Comparison of ENCODE assay signal across 8 mouse cellular contexts in genomic region chr5:123525281-123525680, GRCm38 (mm10). TPM values are rescaled to one million over a fixed set of nuclear protein-coding genes. Genes with fewer than 3 reads are reported as not detected.
DNase-seq lines count a peak whose midpoint lies in the region; ATAC-seq and TF ChIP-seq lines count a peak whose summit lies in the region.

Gene Gm49027 (minus strand): TSS chr5:123525488.

- H3K4me2 ChIP-seq in limb, embryonic 13.5 days (replicated peaks), result peak within 1 kb of the TSS; percentile 96

- no peaks in the 10 kb centered on the region for H3K9me3 ChIP-seq in limb, embryonic 13.5 days

- no peak for TF ChIP-seq POLR2A in lung, adult 2 months (IDR thresholded peaks at IDR 0.05; ENCODE audit: borderline replicate concordance, extremely low read depth, low read depth, low read length)
- no peak for TF ChIP-seq POLR2A in embryonic fibroblast, embryonic 13.5 days (IDR thresholded peaks at IDR 0.05; ENCODE audit: low read depth, low read length)
- no peak for TF ChIP-seq POLR2A in olfactory bulb, adult 2 months (IDR thresholded peaks at IDR 0.05; ENCODE audit: insufficient read depth, low read depth, low read length)

- no peak for DNase-seq in adrenal gland, postnatal 25 days
- DNase-seq in adrenal gland, adult 8-10 months, result no peak
- no peak for DNase-seq in lung, adult 2 months
- DNase-seq in lung, postnatal 4 days, result no peak
- DNase-seq in Muller cell, postnatal 12 days (ENCODE audit: inconsistent ontology term), result no peak

- no peak for TF ChIP-seq CTCF in lung, adult 2 months (IDR thresholded peaks at IDR 0.05; ENCODE audit: insufficient read depth, low read length)
- TF ChIP-seq CTCF in embryonic fibroblast, embryonic 13.5 days (IDR thresholded peaks at IDR 0.05; ENCODE audit: borderline replicate concordance, insufficient read depth, low read length), result no peak
- no peak for TF ChIP-seq CTCF in olfactory bulb, adult 2 months (IDR thresholded peaks at IDR 0.05; ENCODE audit: insufficient read depth, low read depth, low read length)

- no peak within 1 kb of the TSS for H3K9ac ChIP-seq in limb, embryonic 13.5 days

- no peak for ATAC-seq in limb, embryonic 13.5 days (ENCODE audit: low FRiP score, low read depth)

- H3K27me3 ChIP-seq in limb, embryonic 13.5 days, result no peaks in the 10 kb centered on the region

- H3K4me3 ChIP-seq in lung, adult 2 months (replicated peaks; ENCODE audit: extremely low read depth, low read depth, low read length), result peak within 1 kb of the TSS; percentile 86
- peak within 1 kb of the TSS; percentile 66 for H3K4me3 ChIP-seq in embryonic fibroblast, embryonic 13.5 days (ENCODE audit: insufficient read depth, low read length)
- H3K4me3 ChIP-seq in limb, embryonic 13.5 days, result peak within 1 kb of the TSS; percentile 87
- peak within 1 kb of the TSS; percentile 90 for H3K4me3 ChIP-seq in olfactory bulb, adult 2 months (ENCODE audit: insufficient read depth, low read depth, low read length)

- peaks cover 27% of the 10 kb centered on the region for H3K36me3 ChIP-seq in limb, embryonic 13.5 days

- H3K27ac ChIP-seq in embryonic fibroblast, embryonic 13.5 days (ENCODE audit: insufficient read depth, low read length), result no peak within 1 kb of the TSS
- no peak within 1 kb of the TSS for H3K27ac ChIP-seq in limb, embryonic 13.5 days
- no peak within 1 kb of the TSS for H3K27ac ChIP-seq in olfactory bulb, adult 2 months (ENCODE audit: insufficient read depth, low read depth, low read length)

- WGBS in lung, adult 2 months, result 77% methylated on average over 7 of the region's 7 CpGs
- 81% methylated on average over 7 of the region's 7 CpGs for WGBS in limb, embryonic 13.5 days
- 86% methylated on average over 7 of the region's 7 CpGs for WGBS in olfactory bulb, adult 2 months

- peaks cover 4% of the 10 kb centered on the region for H3K4me1 ChIP-seq in lung, adult 2 months (ENCODE audit: control insufficient read depth, insufficient read depth, low read length)
- H3K4me1 ChIP-seq in embryonic fibroblast, embryonic 13.5 days (ENCODE audit: control insufficient read depth, insufficient read depth, low read length), result 0 out of 2 replicates have a peak, but pooled peaks cover 2% of the 10 kb centered on the region
- H3K4me1 ChIP-seq in limb, embryonic 13.5 days, result peaks cover 32% of the 10 kb centered on the region
- peaks cover 8% of the 10 kb centered on the region for H3K4me1 ChIP-seq in olfactory bulb, adult 2 months (ENCODE audit: control insufficient read depth, insufficient read depth, low read length)

RNA-seq across cellular contexts. Expression of gene Gm49027, which starts in this region (rescaled TPM):
- total RNA-seq in adrenal gland, postnatal 25 days (2021), result 6.4 and 11.3 TPM in 2 replicates
- total RNA-seq in adrenal gland, adult 8-10 months (2022), result 10 to 100 TPM in 2 of 4 experiments, 1 to 10 TPM in 2; 5.9 to 22.1 (median 11.8) TPM
- 14.2 and 15.2 TPM in 2 replicates for polyA plus RNA-seq in lung, adult 2 months (2012; rRNA removed)
- polyA plus RNA-seq in embryonic fibroblast, embryonic 13.5 days (2011; ENCODE audit: insufficient read length, low read depth, missing spikeins), result not detected in 2 replicates
- polyA plus RNA-seq in limb, embryonic 13.5 days (2015; fragmentation: Nextera tagmentation; extraction: Ambion mirVana), result 0.45 TPM in 1 of 2 replicates, not detected in the other
- not detected in 2 replicates for polyA plus RNA-seq in olfactory bulb, adult 2 months (2012; ENCODE audit: insufficient read depth, insufficient read length, low replicate concordance, missing spikeins)
